Mouse (Mus musculus) lung, postnatal 0 days (tissue): ENCODE measurements at regions not wholly inside any gene's neighbourhood (a gene's known extent, or its start where the extent isn't known, plus 50 kb on each side); places are given as distances from the start of the nearest gene placed in this dataset.

Experiments used
- CTCF ChIP-seq: IDR thresholded peaks from 2 replicates; pipeline ENCODE4 v1.5.1; 2016; ENCODE audit warnings: antibody characterized with exemption, mild to moderate bottlenecking
- EP300 ChIP-seq: IDR thresholded peaks from 2 replicates; pipeline ENCODE4 v1.6.1; 2016; ENCODE audit warnings: antibody characterized with exemption, mild to moderate bottlenecking, control low read depth

- no peak for TF ChIP-seq CTCF
- TF ChIP-seq EP300 = no peak
These were observed 74.3 kb upstream of the Srd5a3 start for GRCm38 (mm10) chr5:76065789-76066188.
